Mouse (Mus musculus) c-Kit-negative CD71-positive TER-119-positive erythroid progenitor cells, embryonic 14.5 days (primary cell): ENCODE data around the gene Rtn4rl1.

Experiments used
- DNase-seq: peaks from one replicate; pipeline ENCODE4 v3.0.0-alpha.2; 2013; ENCODE audit warnings: low read depth, low spot score

Gene Rtn4rl1

GRCm38 (mm10) chr11:75249588-75249987 is 56.0 kb downstream of the Rtn4rl1 start:
- no peak for DNase-seq

GRCm38 (mm10) chr11:75251006-75251512 is 57.5 kb downstream of the Rtn4rl1 start:
- no peak for DNase-seq

- DNase-seq = no peak
Observed at GRCm38 (mm10) chr11:75251557-75252070, 58.0 kb downstream of the Rtn4rl1 start.

- DNase-seq = peak; percentile 54
Observed at GRCm38 (mm10) chr11:75254252-75254912, 60.8 kb downstream of the Rtn4rl1 start.

GRCm38 (mm10) chr11:75255330-75255729 is 61.7 kb downstream of the Rtn4rl1 start:
- no peak for DNase-seq

GRCm38 (mm10) chr11:75257056-75257648 is 63.6 kb downstream of the Rtn4rl1 start:
- no peak for DNase-seq

- no peak for DNase-seq
Observed at GRCm38 (mm10) chr11:75259416-75259815, 65.8 kb downstream of the Rtn4rl1 start.

- DNase-seq = no peak
Observed at GRCm38 (mm10) chr11:75259996-75260561, 66.5 kb downstream of the Rtn4rl1 start.

GRCm38 (mm10) chr11:75261016-75261415 is 67.4 kb downstream of the Rtn4rl1 start:
- DNase-seq = no peak

- no peak for DNase-seq
Observed at GRCm38 (mm10) chr11:75261730-75262129, 68.1 kb downstream of the Rtn4rl1 start.

- DNase-seq = no peak
Observed at GRCm38 (mm10) chr11:75262181-75262580, 68.6 kb downstream of the Rtn4rl1 start.

GRCm38 (mm10) chr11:75262791-75263190 is 69.2 kb downstream of the Rtn4rl1 start:
- DNase-seq = no peak

GRCm38 (mm10) chr11:75263274-75263963 is 69.8 kb downstream of the Rtn4rl1 start:
- DNase-seq = no peak

GRCm38 (mm10) chr11:75263964-75264312 is 70.4 kb downstream of the Rtn4rl1 start:
- DNase-seq = no peak

GRCm38 (mm10) chr11:75264550-75264949 is 71.0 kb downstream of the Rtn4rl1 start:
- no peak for DNase-seq

- DNase-seq = no peak
Observed at GRCm38 (mm10) chr11:75265545-75265944, 72.0 kb downstream of the Rtn4rl1 start.

GRCm38 (mm10) chr11:75267826-75268281 is 74.3 kb downstream of the Rtn4rl1 start:
- no peak for DNase-seq

GRCm38 (mm10) chr11:75268492-75268891 is 74.9 kb downstream of the Rtn4rl1 start:
- no peak for DNase-seq

- DNase-seq = no peak
Observed at GRCm38 (mm10) chr11:75269213-75269612, 75.6 kb downstream of the Rtn4rl1 start.

- DNase-seq = peak; percentile 17
Observed at GRCm38 (mm10) chr11:75270276-75270984, 76.8 kb downstream of the Rtn4rl1 start.

- no peak for DNase-seq
Observed at GRCm38 (mm10) chr11:75270985-75271434, 77.4 kb downstream of the Rtn4rl1 start.
